ENCODE assay signal across 9 mouse cellular contexts in genomic region chr9:48184319-48184718, GRCm38 (mm10). TPM values are rescaled to one million over a fixed set of nuclear protein-coding genes. Genes with fewer than 3 reads are reported as not detected.
DNase-seq lines count a peak whose midpoint lies in the region; ATAC-seq and TF ChIP-seq lines count a peak whose summit lies in the region.
"Had no signal": no experiment of that assay in that cellular context is flagged by ENCODE, and none has a peak within 500 bp of the region (broad histone marks: within the 10 kb centered on the region; RNA-seq: fewer than 3 reads in every experiment).

No protein-coding gene starts in this region.

- H3K4me3 ChIP-seq in forebrain, embryonic 14.5 days (ENCODE audit: low read depth, low read length): no peak overlapping the region
- no peak overlapping the region for H3K4me3 ChIP-seq in forebrain, embryonic 16.5 days (replicated peaks; ENCODE audit: low read length)
- no peak overlapping the region for H3K4me3 ChIP-seq in hindbrain, embryonic 13.5 days
- H3K4me3 ChIP-seq in forebrain, embryonic 15.5 days: no peak overlapping the region
- H3K4me3 ChIP-seq in thymus, adult 2 months (ENCODE audit: control insufficient read depth, insufficient read depth, low read length): no peak overlapping the region

- no peaks in the 10 kb centered on the region for H3K27me3 ChIP-seq in forebrain, embryonic 14.5 days (replicated peaks; ENCODE audit: control insufficient read depth, insufficient read depth, low read length)
- H3K27me3 ChIP-seq in forebrain, embryonic 16.5 days (replicated peaks; ENCODE audit: control insufficient read depth, insufficient read depth, low read length): no peaks in the 10 kb centered on the region
- no peaks in the 10 kb centered on the region for H3K27me3 ChIP-seq in hindbrain, embryonic 13.5 days
- H3K27me3 ChIP-seq in forebrain, embryonic 15.5 days: no peaks in the 10 kb centered on the region
- no peaks in the 10 kb centered on the region for H3K27me3 ChIP-seq in thymus, adult 2 months (ENCODE audit: control insufficient read depth, insufficient read depth, low read length)

- H3K4me1 ChIP-seq in forebrain, embryonic 14.5 days (ENCODE audit: control insufficient read depth, insufficient read depth, low read length): peaks cover 4% of the 10 kb centered on the region
- H3K4me1 ChIP-seq in forebrain, embryonic 16.5 days (replicated peaks; ENCODE audit: control insufficient read depth, insufficient read depth, low read length): peaks cover 4% of the 10 kb centered on the region; the same call in 1 of the 2 replicates
- H3K4me1 ChIP-seq in hindbrain, embryonic 13.5 days (replicated peaks): peaks cover 40% of the 10 kb centered on the region
- peaks cover 19% of the 10 kb centered on the region for H3K4me1 ChIP-seq in forebrain, embryonic 15.5 days
- H3K4me1 ChIP-seq in thymus, adult 2 months (replicated peaks; ENCODE audit: control insufficient read depth, insufficient read depth, low read length): no peaks in the 10 kb centered on the region

- H3K9me3 ChIP-seq in forebrain, embryonic 14.5 days (replicated peaks; ENCODE audit: control insufficient read depth, low read length): no peaks in the 10 kb centered on the region
- H3K9me3 ChIP-seq in forebrain, embryonic 16.5 days (ENCODE audit: control insufficient read depth, low read length): no peaks in the 10 kb centered on the region
- no peaks in the 10 kb centered on the region for H3K9me3 ChIP-seq in hindbrain, embryonic 13.5 days
- no peaks in the 10 kb centered on the region for H3K9me3 ChIP-seq in forebrain, embryonic 15.5 days

- no peak for TF ChIP-seq POLR2A in brain, embryonic 14.5 days (IDR thresholded peaks at IDR 0.05; ENCODE audit: borderline replicate concordance, extremely low read depth, insufficient read depth, insufficient read length, poor library complexity, severe bottlenecking)
- TF ChIP-seq POLR2A in thymus, adult 2 months (IDR thresholded peaks at IDR 0.05; ENCODE audit: control insufficient read depth, extremely low read depth, insufficient read depth, low read length, poor library complexity): no peak

- no peak overlapping the region for H3K9ac ChIP-seq in forebrain, embryonic 14.5 days (ENCODE audit: low read length)
- no peak overlapping the region for H3K9ac ChIP-seq in forebrain, embryonic 16.5 days (replicated peaks; ENCODE audit: low read depth, low read length)
- H3K9ac ChIP-seq in hindbrain, embryonic 13.5 days: no peak overlapping the region
- H3K9ac ChIP-seq in forebrain, embryonic 15.5 days (replicated peaks): no peak overlapping the region

- ATAC-seq in forebrain, embryonic 14.5 days: no peak
- no peak for ATAC-seq in forebrain, embryonic 16.5 days
- ATAC-seq in hindbrain, embryonic 13.5 days (ENCODE audit: low FRiP score): no peak
- ATAC-seq in forebrain, embryonic 15.5 days (replicated peaks): no peak

- 71% methylated on average over 7 of the region's 7 CpGs for WGBS in forebrain, embryonic 14.5 days
- 68% methylated on average over 7 of the region's 7 CpGs for WGBS in forebrain, embryonic 16.5 days
- 62% methylated on average over 7 of the region's 7 CpGs for WGBS in hindbrain, embryonic 13.5 days
- 71% methylated on average over 7 of the region's 7 CpGs for WGBS in forebrain, embryonic 15.5 days
- WGBS in thymus, adult 2 months: 92% methylated on average over 7 of the region's 7 CpGs

- no peak for TF ChIP-seq CTCF in brain, embryonic 14.5 days (IDR thresholded peaks at IDR 0.05; ENCODE audit: borderline replicate concordance, extremely low read depth, insufficient read depth, insufficient read length)
- no peak for TF ChIP-seq CTCF in thymus, adult 2 months (IDR thresholded peaks at IDR 0.05; ENCODE audit: borderline replicate concordance, control insufficient read depth, extremely low read depth, insufficient read depth, low read length, poor library complexity)

- H3K27ac ChIP-seq in forebrain, embryonic 14.5 days (ENCODE audit: low read depth, low read length): no peak overlapping the region
- H3K27ac ChIP-seq in forebrain, embryonic 16.5 days (ENCODE audit: low read length): no peak overlapping the region
- peak overlapping the region; percentile 78 for H3K27ac ChIP-seq in hindbrain, embryonic 13.5 days
- H3K27ac ChIP-seq in forebrain, embryonic 15.5 days (replicated peaks): no peak overlapping the region
- H3K27ac ChIP-seq in thymus, adult 2 months (ENCODE audit: control insufficient read depth, insufficient read depth, low read length): no peak overlapping the region
- H3K27ac ChIP-seq: kidney, postnatal 0 days had no signal

- peak; percentile 23 for DNase-seq in forebrain, embryonic 14.5 days (ENCODE audit: low spot score)
- DNase-seq in brain, embryonic 14.5 days (ENCODE audit: low read depth): peak; percentile 44
- peak; percentile 73 for DNase-seq in lung, postnatal 10 days
- DNase-seq in ovary, postnatal 10 days (ENCODE audit: low spot score): no peak
- DNase-seq in thymus, adult 2 months: no peak

- H3K36me3 ChIP-seq in forebrain, embryonic 14.5 days (ENCODE audit: control insufficient read depth, insufficient read depth, low read length): no peaks in the 10 kb centered on the region
- H3K36me3 ChIP-seq in forebrain, embryonic 16.5 days (ENCODE audit: control insufficient read depth, insufficient read depth): no peaks in the 10 kb centered on the region
- H3K36me3 ChIP-seq in hindbrain, embryonic 13.5 days: no peaks in the 10 kb centered on the region
- no peaks in the 10 kb centered on the region for H3K36me3 ChIP-seq in forebrain, embryonic 15.5 days
- no peaks in the 10 kb centered on the region for H3K36me3 ChIP-seq in thymus, adult 2 months (ENCODE audit: control insufficient read depth, insufficient read depth, low read length)

- no peak overlapping the region for H3K4me2 ChIP-seq in forebrain, embryonic 14.5 days (ENCODE audit: low read length)
- no peak overlapping the region for H3K4me2 ChIP-seq in forebrain, embryonic 16.5 days (ENCODE audit: low read length)
- no peak overlapping the region for H3K4me2 ChIP-seq in hindbrain, embryonic 13.5 days
- no peak overlapping the region for H3K4me2 ChIP-seq in forebrain, embryonic 15.5 days (replicated peaks)

RNA-seq across cellular contexts. Expression of gene Nxpe4, which starts 22.5 kb away (rescaled TPM):
- 6.1 and 8.4 TPM in 2 replicates for polyA plus RNA-seq in forebrain, embryonic 14.5 days (2014; fragmentation: Nextera tagmentation; extraction: Ambion mirVana)
- 7.4 and 7.8 TPM in 2 replicates for polyA plus RNA-seq in forebrain, embryonic 16.5 days (2015; fragmentation: Nextera tagmentation; extraction: Ambion mirVana)
- 5.2 and 6.7 TPM in 2 replicates for polyA plus RNA-seq in brain, embryonic 14.5 days (2012; rRNA removed)
- polyA plus RNA-seq in hindbrain, embryonic 13.5 days (2015; fragmentation: Nextera tagmentation; extraction: Ambion mirVana): 7.3 and 7.7 TPM in 2 replicates
- polyA plus RNA-seq in forebrain, embryonic 15.5 days (2015; fragmentation: Nextera tagmentation; extraction: Ambion mirVana): 6.0 and 7.1 TPM in 2 replicates
- 0.54 TPM in 2 replicates for polyA plus RNA-seq in thymus, adult 2 months (2012; rRNA removed)

Comparison
In these comparisons a context has a peak if more than half of its experiments do, and no peak if none do; other contexts are left out.
1. DNase-seq: peak in forebrain, embryonic 14.5 days (single experiment), brain, embryonic 14.5 days (single experiment) and lung, postnatal 10 days (single experiment); none in ovary, postnatal 10 days (single experiment) and thymus, adult 2 months (single experiment).